Mouse (Mus musculus) MEL (cell line): ENCODE data around the gene Ifna16. TPM values are rescaled to one million over a fixed set of nuclear protein-coding genes. Genes with fewer than 3 reads are reported as not detected.

Experiments
- DNase-seq: peaks from one replicate; pipeline ENCODE4 v3.0.0; 2011; ENCODE audit warnings: low read depth, low spot score
- H3K27ac ChIP-seq: 2 replicates; pipeline ENCODE4 v1.5.1; 2012; ENCODE audit warnings: low read depth, mild to moderate bottlenecking, control low read depth, low read length, moderate library complexity; ENCODE audit not compliant: control insufficient read depth
- H3K27me3 ChIP-seq, 2 experiments: fragments of 150-350 bp in 1 of 2; sonication (generic) in 1 of 2; 2 replicates each; pipeline ENCODE4 v1.6.1; 2012; ENCODE audit warnings: low read length in 2 of 2, mild to moderate bottlenecking in 2 of 2, improper control_type of control experiment in 1 of 2, moderate library complexity in 1 of 2; ENCODE audit not compliant: insufficient read depth in 2 of 2, control insufficient read depth in 1 of 2
- H3K36me3 ChIP-seq, 2 experiments: 2 replicates each; pipeline ENCODE4 v1.6.1; 2012 to 2014; ENCODE audit warnings: low read length in 2 of 2, improper control_type of control experiment in 1 of 2, inconsistent platforms in 1 of 2, mild to moderate bottlenecking in 1 of 2; ENCODE audit not compliant: insufficient read depth in 2 of 2, control insufficient read depth in 1 of 2
- H3K4me1 ChIP-seq, 2 experiments: fragments of 150-350 bp in 1 of 2; sonication (generic) in 1 of 2; 2 replicates each; pipeline ENCODE4 v1.6.1; 2012; ENCODE audit warnings: low read length in 2 of 2, improper control_type of control experiment in 1 of 2, mild to moderate bottlenecking in 1 of 2; ENCODE audit not compliant: insufficient read depth in 2 of 2, control insufficient read depth in 1 of 2
- H3K4me3 ChIP-seq, 2 experiments: fragments of 150-350 bp in 1 of 2; sonication (generic) in 1 of 2; 2 replicates each; pipeline ENCODE4 v1.5.1; 2012; ENCODE audit warnings: low read depth in 2 of 2, low read length in 2 of 2, mild to moderate bottlenecking in 2 of 2, moderate library complexity in 2 of 2, control low read depth in 1 of 2, improper control_type of control experiment in 1 of 2; ENCODE audit not compliant: control insufficient read depth in 1 of 2, insufficient read depth in 1 of 2
- H3K79me2 ChIP-seq: 2 replicates; pipeline ENCODE4 v1.6.1; 2012; ENCODE audit warnings: mild to moderate bottlenecking, low read length, moderate library complexity; ENCODE audit not compliant: control insufficient read depth, poor library complexity, insufficient read depth
- H3K9ac ChIP-seq: 2 replicates; pipeline ENCODE4 v1.6.1; 2012; ENCODE audit warnings: low read depth, mild to moderate bottlenecking, control low read depth, low read length, moderate library complexity; ENCODE audit not compliant: control insufficient read depth, poor library complexity, severe bottlenecking
- H3K9me3 ChIP-seq: fragments of 150-350 bp; sonication (generic); replicated peaks from 2 replicates; pipeline ENCODE4 v1.6.1; 2012; ENCODE audit warnings: mild to moderate bottlenecking, low read length, improper control_type of control experiment, moderate library complexity; ENCODE audit not compliant: insufficient read depth
- CHD1 ChIP-seq: IDR thresholded peaks from 2 replicates; pipeline ENCODE4 v1.6.1; 2012; ENCODE audit warnings: low read depth, mild to moderate bottlenecking, inconsistent platforms, low read length, improper control_type of control experiment
- CHD2 ChIP-seq: IDR thresholded peaks from 2 replicates; pipeline ENCODE4 v1.6.1; 2011; ENCODE audit warnings: low read length, improper control_type of control experiment
- CTCF ChIP-seq, 3 experiments: IDR thresholded peaks in 2 of 3; conservative IDR thresholded peaks in 1 of 3; 2 replicates each; pipeline ENCODE4 v1.5.1; 2011 to 2012; ENCODE audit warnings: low read length in 3 of 3, low read depth in 2 of 3, mild to moderate bottlenecking in 2 of 3, improper control_type of control experiment in 1 of 3, inconsistent platforms in 1 of 3, mixed read lengths in 1 of 3, moderate library complexity in 1 of 3; ENCODE audit not compliant: control insufficient read depth in 1 of 3, insufficient read depth in 1 of 3, poor library complexity in 1 of 3, severe bottlenecking in 1 of 3
- E2F4 ChIP-seq: IDR thresholded peaks from 2 replicates; pipeline ENCODE4 v1.6.1; 2011; ENCODE audit warnings: low read depth, low read length, improper control_type of control experiment, borderline replicate concordance
- ELF1 ChIP-seq: IDR thresholded peaks from 2 replicates; pipeline ENCODE4 v1.6.1; 2014; ENCODE audit warnings: low read depth, mild to moderate bottlenecking, inconsistent platforms, low read length, improper control_type of control experiment, moderate library complexity
- EP300 ChIP-seq, 2 experiments: IDR thresholded peaks; 2 replicates each; pipeline ENCODE4 v1.6.1; 2011; ENCODE audit warnings: improper control_type of control experiment in 2 of 2, low read length in 2 of 2, low read depth in 1 of 2, mild to moderate bottlenecking in 1 of 2
- ETS1 ChIP-seq: IDR thresholded peaks from 2 replicates; pipeline ENCODE4 v1.6.1; 2012; ENCODE audit warnings: low read depth, mild to moderate bottlenecking, inconsistent platforms, low read length, improper control_type of control experiment, moderate library complexity
- GABPA ChIP-seq: IDR thresholded peaks from 2 replicates; pipeline ENCODE4 v1.6.1; 2012; ENCODE audit warnings: low read depth, mild to moderate bottlenecking, inconsistent platforms, low read length, improper control_type of control experiment, moderate library complexity
- HCFC1 ChIP-seq: IDR thresholded peaks from 2 replicates; pipeline ENCODE4 v1.6.1; 2012; ENCODE audit warnings: low read depth, mild to moderate bottlenecking, inconsistent platforms, low read length, improper control_type of control experiment, moderate library complexity
- JUND ChIP-seq: IDR thresholded peaks from 2 replicates; pipeline ENCODE4 v1.6.1; 2011; ENCODE audit warnings: low read depth, mild to moderate bottlenecking, improper control_type of control experiment, low read length
- KAT2A ChIP-seq: conservative IDR thresholded peaks from 2 replicates; pipeline ENCODE4 v1.6.1; 2012; ENCODE audit warnings: low read depth, low read length, improper control_type of control experiment, inconsistent platforms
- MAFK ChIP-seq: IDR thresholded peaks from 2 replicates; pipeline ENCODE4 v1.6.1; 2011; ENCODE audit warnings: low read depth, mild to moderate bottlenecking, low read length, improper control_type of control experiment, borderline replicate concordance
- MAX ChIP-seq: IDR thresholded peaks from 2 replicates; pipeline ENCODE4 v1.6.1; 2011; ENCODE audit warnings: low read length, improper control_type of control experiment
- MAZ ChIP-seq: IDR thresholded peaks from 2 replicates; pipeline ENCODE4 v1.6.1; 2012; ENCODE audit warnings: low read depth, mild to moderate bottlenecking, inconsistent platforms, low read length, improper control_type of control experiment
- MEF2A ChIP-seq: IDR thresholded peaks from 2 replicates; pipeline ENCODE4 v1.6.1; 2014; ENCODE audit warnings: low read depth, mild to moderate bottlenecking, inconsistent platforms, low read length, improper control_type of control experiment; ENCODE audit not compliant: poor library complexity, insufficient replicate concordance, severe bottlenecking; ENCODE audit errors: extremely low read depth
- MXI1 ChIP-seq: IDR thresholded peaks from 2 replicates; pipeline ENCODE4 v1.6.1; 2011; ENCODE audit warnings: mild to moderate bottlenecking, low read depth, low read length, improper control_type of control experiment
- MYB ChIP-seq: IDR thresholded peaks from 2 replicates; pipeline ENCODE4 v1.6.1; 2011; ENCODE audit warnings: mild to moderate bottlenecking, low read depth, low read length, improper control_type of control experiment
- POLR2A ChIP-seq, 2 experiments: IDR thresholded peaks; 2 replicates each; pipeline ENCODE4 v1.6.1; 2011 to 2012; ENCODE audit warnings: low read length in 2 of 2, mild to moderate bottlenecking in 2 of 2, control low read depth in 1 of 2, improper control_type of control experiment in 1 of 2, low read depth in 1 of 2, moderate library complexity in 1 of 2; ENCODE audit not compliant: control insufficient read depth in 1 of 2, insufficient read depth in 1 of 2, poor library complexity in 1 of 2
- POLR2AphosphoS2 ChIP-seq: IDR thresholded peaks from 2 replicates; pipeline ENCODE4 v1.6.1; 2011; ENCODE audit warnings: low read length, improper control_type of control experiment
- RAD21 ChIP-seq: IDR thresholded peaks from 2 replicates; pipeline ENCODE4 v1.6.1; 2011; ENCODE audit warnings: mild to moderate bottlenecking, low read depth, low read length, improper control_type of control experiment
- SIN3A ChIP-seq: IDR thresholded peaks from 2 replicates; pipeline ENCODE4 v1.6.1; 2012; ENCODE audit warnings: low read length, improper control_type of control experiment, inconsistent platforms
- TAL1 ChIP-seq: IDR thresholded peaks from 2 replicates; pipeline ENCODE4 v1.6.1; 2012; ENCODE audit warnings: mild to moderate bottlenecking, inconsistent platforms, low read length, moderate library complexity, mixed read lengths
- TBP ChIP-seq: IDR thresholded peaks from 2 replicates; pipeline ENCODE4 v1.8.0; 2011; ENCODE audit warnings: low read depth, low read length, improper control_type of control experiment
- TCF12 ChIP-seq: IDR thresholded peaks from 2 replicates; pipeline ENCODE4 v1.6.1; 2014; ENCODE audit warnings: low read depth, mild to moderate bottlenecking, inconsistent platforms, low read length, improper control_type of control experiment, moderate library complexity
- UBTF ChIP-seq: IDR thresholded peaks from 2 replicates; pipeline ENCODE4 v1.6.1; 2012; ENCODE audit warnings: low read depth, mild to moderate bottlenecking, inconsistent platforms, low read length, improper control_type of control experiment, moderate library complexity, borderline replicate concordance; ENCODE audit not compliant: insufficient read depth
- USF1 ChIP-seq: IDR thresholded peaks from 2 replicates; pipeline ENCODE4 v1.6.1; 2014; ENCODE audit warnings: low read depth, mild to moderate bottlenecking, inconsistent platforms, low read length, improper control_type of control experiment, moderate library complexity
- USF2 ChIP-seq, 2 experiments: IDR thresholded peaks; 2 replicates each; pipeline ENCODE4 v1.6.1; 2011 to 2012; ENCODE audit warnings: improper control_type of control experiment in 2 of 2, low read length in 2 of 2, borderline replicate concordance in 1 of 2, inconsistent platforms in 1 of 2, low read depth in 1 of 2, mild to moderate bottlenecking in 1 of 2; ENCODE audit not compliant: insufficient read depth in 1 of 2
- ZC3H11A ChIP-seq: IDR thresholded peaks from 2 replicates; pipeline ENCODE4 v1.6.1; 2012; ENCODE audit warnings: low read depth, mild to moderate bottlenecking, inconsistent platforms, low read length, improper control_type of control experiment
- ZKSCAN1 ChIP-seq: IDR thresholded peaks from 2 replicates; pipeline ENCODE4 v1.6.1; 2012; ENCODE audit warnings: low read depth, mild to moderate bottlenecking, inconsistent platforms, low read length, improper control_type of control experiment, moderate library complexity
- ZMIZ1 ChIP-seq: IDR thresholded peaks from 2 replicates; pipeline ENCODE4 v1.6.1; 2012; ENCODE audit warnings: low read depth, mild to moderate bottlenecking, inconsistent platforms, low read length, improper control_type of control experiment, moderate library complexity
- ZNF384 ChIP-seq: IDR thresholded peaks from 2 replicates; pipeline ENCODE4 v1.6.1; 2012; ENCODE audit warnings: low read depth, mild to moderate bottlenecking, inconsistent platforms, low read length, improper control_type of control experiment
- polyA plus RNA-seq, 2 experiments: library from polyadenylated mRNA; stranded (reverse) in 1 of 2; unstranded in 1 of 2; fragments of >175 nt in 1 of 2; fragments of >200 nt in 1 of 2; gene quantifications; 2 replicates each; pipeline versions ENCODE4 v1.2.1 to v1.2.4; 2012; ENCODE audit warnings: low replicate concordance in 2 of 2, low read depth in 1 of 2; ENCODE audit not compliant: insufficient read length in 2 of 2, insufficient read depth in 1 of 2, missing spikeins in 1 of 2
- total RNA-seq: library from RNA; depleted of rRNA; stranded (reverse); fragments of 300-350 nt; gene quantifications from 2 replicates; pipeline ENCODE4 v1.2.3, GENCODE M21; 2012

The Ifna16 gene
- total and polyA plus RNA-seq, 3 experiments = not detected

- no peak overlapping the region for H3K9ac ChIP-seq
- no peak overlapping the region for H3K4me3 ChIP-seq
- H3K27ac ChIP-seq = no peak overlapping the region
- peaks cover 0 to 2% of the 10 kb centered on the region in 2 experiments; a peak in 2 of 4 replicates for H3K27me3 ChIP-seq
- H3K79me2 ChIP-seq = no peaks in the 10 kb centered on the region
- no peak for TF ChIP-seq TBP
- TF ChIP-seq, all 39 proteins: peak for 0
- no peaks in the 10 kb centered on the region for H3K36me3 ChIP-seq
- H3K9me3 ChIP-seq = no peaks in the 10 kb centered on the region
- no peak for DNase-seq
- H3K4me1 ChIP-seq = no peaks in the 10 kb centered on the region
These were observed 20.4 kb upstream of the Ifna16 start for GRCm38 (mm10) chr4:88697108-88697507.

DNA sequence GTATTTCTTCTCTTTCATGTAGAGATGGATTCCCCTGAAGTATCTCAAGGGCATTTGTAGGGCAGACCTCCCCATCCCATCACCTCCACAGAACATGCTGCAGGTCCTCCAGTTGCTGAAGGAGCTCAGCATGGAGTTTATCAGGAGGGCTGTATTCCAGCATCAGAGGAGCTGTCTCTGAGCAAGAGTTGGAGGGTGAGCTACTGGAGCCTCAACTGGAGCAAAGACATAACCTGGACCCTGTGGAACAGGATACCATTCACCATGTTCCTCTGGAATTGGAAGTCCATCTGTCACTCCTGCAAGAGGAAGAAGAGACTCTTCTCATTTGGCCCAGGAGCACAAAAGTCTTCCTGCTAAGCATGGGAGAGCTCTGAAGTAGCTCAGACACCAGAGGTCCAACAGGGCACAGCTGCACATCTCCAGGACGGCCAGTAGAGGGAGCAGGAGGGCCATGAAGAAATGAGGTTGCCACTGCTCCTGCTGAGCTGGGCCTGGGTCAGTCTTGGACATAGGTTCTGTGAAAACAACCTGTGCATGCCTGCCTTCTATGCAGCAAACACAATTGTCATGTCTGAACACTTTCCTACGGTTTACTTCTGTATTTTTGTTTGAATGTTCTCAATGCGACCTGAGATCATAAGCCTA, 19.6 kb upstream of the Ifna16 start:
- H3K27me3 ChIP-seq = peaks cover 0 to 4% of the 10 kb centered on the region in 2 experiments; a peak in 2 of 4 replicates
- H3K9ac ChIP-seq = no peak overlapping the region
- no peaks in the 10 kb centered on the region for H3K79me2 ChIP-seq
- H3K9me3 ChIP-seq = no peaks in the 10 kb centered on the region
- no peak overlapping the region for H3K27ac ChIP-seq
- no peak overlapping the region for H3K4me3 ChIP-seq
- H3K36me3 ChIP-seq = no peaks in the 10 kb centered on the region
- H3K4me1 ChIP-seq = no peaks in the 10 kb centered on the region
- DNase-seq = peak; percentile 72
- TF ChIP-seq USF2 (IDR thresholded peaks at IDR 0.05; ENCODE audit: borderline replicate concordance in 1 of 2, insufficient read depth in 1 of 2, low read depth in 1 of 2, low read length in 2 of 2) (no peak), MAFK (no peak), EP300 (IDR thresholded peaks at IDR 0.05; ENCODE audit: low read depth in 1 of 2, low read length in 2 of 2) (no peak), MAX (no peak), CTCF (IDR thresholded peaks at IDR 0.05 in 2 of 3, conservative IDR thresholded peaks at IDR 0.05 in 1 of 3; ENCODE audit: control insufficient read depth in 1 of 3, insufficient read depth in 1 of 3, low read depth in 2 of 3, low read length in 3 of 3, poor library complexity in 1 of 3, severe bottlenecking in 1 of 3) (peak; percentile 95 to 98 (median 97)), CHD2 (no peak), MYB (no peak), POLR2AphosphoS2 (no peak), ZMIZ1 (no peak), ZKSCAN1 (no peak), CHD1 (no peak), JUND (no peak), E2F4 (no peak), GABPA (no peak), TBP (no peak), MXI1 (no peak), ELF1 (no peak), MAZ (no peak), TAL1 (no peak), SIN3A (0 out of 2 replicates have a peak, but pooled peaks have one; percentile 21), RAD21 (peak; percentile 95), ZNF384 (no peak), ETS1 (no peak), KAT2A (no peak), ZC3H11A (peak; percentile 86), TCF12 (no peak), HCFC1 (no peak), USF1 (no peak), MEF2A (no peak), POLR2A (IDR thresholded peaks at IDR 0.05; ENCODE audit: control insufficient read depth in 1 of 2, insufficient read depth in 1 of 2, low read depth in 1 of 2, low read length in 2 of 2, poor library complexity in 1 of 2) (no peak), UBTF (no peak)
